Mouse (Mus musculus): ENCODE data around the gene Gm21188.
"Not testable (repeated sequence)": the region's sequence is repeated elsewhere in the genome, so short reads cannot be mapped to it uniquely, and the experiment has no call there.

The Gm21188 gene

DNA sequence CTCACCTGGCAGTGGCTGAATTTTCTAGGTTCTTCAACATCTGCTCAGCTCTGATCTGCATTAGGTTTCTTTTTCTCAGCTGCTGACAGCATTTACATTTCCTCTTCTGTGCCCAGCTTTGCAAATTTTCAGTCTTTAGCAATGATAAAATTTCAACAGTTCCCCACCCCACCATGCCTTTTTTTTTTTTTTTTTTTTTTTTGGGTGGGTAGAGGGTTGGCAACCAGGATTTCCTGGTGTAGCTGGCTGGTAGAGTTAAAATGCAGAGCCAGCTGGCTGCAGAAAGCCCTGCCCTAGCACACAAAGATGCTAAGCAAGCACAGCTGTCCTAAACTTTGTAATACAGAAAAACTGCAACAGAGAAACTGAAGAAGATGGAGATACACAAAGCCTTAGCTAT lies at the start of gene Gm21188:
Gene Gm21188 (minus strand): TSS at position 110 of the 400 bp plus-strand sequence.
- DNase-seq (ENCODE audit: low spot score): not testable (repeated sequence)

DNA sequence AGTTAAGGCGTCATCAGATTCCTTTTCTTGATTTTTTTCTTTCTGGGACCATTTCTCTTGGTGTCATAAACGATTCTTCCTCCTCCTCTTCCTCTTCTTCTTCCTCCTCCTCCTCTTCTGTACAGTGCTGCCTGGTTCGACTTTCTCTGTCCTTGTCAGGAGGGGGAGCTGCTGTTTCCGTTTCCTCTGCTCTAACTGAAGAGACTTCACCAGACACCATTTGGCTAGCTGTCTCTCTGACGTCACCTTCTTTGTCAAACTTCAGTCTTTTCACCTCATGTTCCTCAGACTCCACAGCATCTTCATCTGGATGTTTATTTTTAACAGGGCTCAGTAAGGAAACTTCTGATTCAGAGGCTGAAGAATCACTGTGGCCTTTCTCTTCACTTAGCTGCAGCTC lies 47.3 kb upstream of the Gm21188 start:
- DNase-seq (ENCODE audit: low spot score): not testable (repeated sequence)

DNA sequence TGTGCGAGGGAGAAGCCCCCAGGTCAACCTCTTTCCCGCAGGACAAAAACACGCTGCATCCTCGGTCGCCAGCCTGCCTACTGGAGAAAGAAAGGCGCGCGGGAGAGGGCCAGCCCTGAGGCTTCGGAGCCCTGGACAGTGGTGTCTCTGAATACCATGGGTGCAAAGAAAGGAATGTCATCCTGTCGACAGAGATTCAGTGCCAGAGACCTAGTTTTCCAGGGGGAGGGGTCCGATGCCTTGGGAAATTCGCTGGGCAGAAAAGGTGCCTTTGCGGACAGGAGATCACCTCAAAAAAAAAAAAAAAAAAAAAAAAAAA lies 44.9 kb upstream of the Gm21188 start:
- not testable (repeated sequence) for DNase-seq (ENCODE audit: low spot score)

DNA sequence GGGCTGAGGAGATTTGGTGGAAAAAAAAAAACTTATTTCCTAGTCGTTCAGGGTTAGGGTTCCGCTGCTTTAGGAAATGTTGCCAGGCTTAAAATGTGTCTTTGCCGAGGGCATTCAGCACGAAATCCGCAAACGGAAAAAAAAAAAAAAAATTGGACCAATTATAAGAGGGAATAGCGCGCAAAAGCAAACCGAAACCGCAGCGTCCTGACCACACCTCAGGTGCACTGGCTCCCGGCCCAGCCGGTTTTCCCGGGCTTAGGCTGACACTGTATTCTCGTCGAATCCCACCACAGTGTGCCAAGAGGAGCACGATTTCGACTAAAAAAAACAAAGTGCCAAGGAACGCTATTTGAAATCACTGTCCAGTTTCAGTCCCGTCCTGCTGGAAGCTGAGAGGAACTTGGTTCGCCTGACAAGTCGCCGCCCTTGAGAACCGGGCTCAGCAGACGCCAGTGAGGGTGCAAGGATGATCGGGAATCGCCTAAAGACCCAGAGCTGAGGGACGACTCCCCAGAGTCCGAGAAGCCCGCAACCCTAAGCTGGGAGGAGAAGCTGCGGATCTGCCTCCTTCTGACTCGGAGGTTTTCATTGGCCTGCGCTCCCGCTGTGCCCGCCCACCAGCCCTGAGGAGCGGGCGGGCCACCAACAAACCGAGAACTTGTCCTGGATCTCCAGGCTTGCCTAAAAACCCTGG lies 44.4 kb upstream of the Gm21188 start:
- DNase-seq (ENCODE audit: low spot score): not testable (repeated sequence)

DNA sequence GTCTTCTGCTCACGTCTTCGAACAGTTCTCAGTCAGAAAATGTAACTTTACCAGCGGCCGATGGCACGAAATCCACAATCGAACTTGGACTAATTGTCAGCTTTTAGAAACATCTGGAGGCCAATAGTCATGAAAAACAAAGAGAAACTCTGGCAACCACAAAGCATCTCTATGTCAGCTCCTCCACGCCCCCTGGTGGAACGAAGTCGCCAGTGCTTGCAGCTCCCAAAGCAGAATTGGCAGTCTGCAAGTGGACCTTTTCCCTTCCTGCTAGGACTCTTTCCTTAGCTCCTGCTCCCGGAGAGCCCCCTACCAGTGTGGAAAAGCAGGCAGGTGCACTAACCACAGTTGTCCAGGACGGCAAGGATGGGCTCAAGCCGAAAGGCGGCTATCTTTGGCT lies 41.0 kb upstream of the Gm21188 start:
- not testable (repeated sequence) for DNase-seq (ENCODE audit: low spot score)

DNA sequence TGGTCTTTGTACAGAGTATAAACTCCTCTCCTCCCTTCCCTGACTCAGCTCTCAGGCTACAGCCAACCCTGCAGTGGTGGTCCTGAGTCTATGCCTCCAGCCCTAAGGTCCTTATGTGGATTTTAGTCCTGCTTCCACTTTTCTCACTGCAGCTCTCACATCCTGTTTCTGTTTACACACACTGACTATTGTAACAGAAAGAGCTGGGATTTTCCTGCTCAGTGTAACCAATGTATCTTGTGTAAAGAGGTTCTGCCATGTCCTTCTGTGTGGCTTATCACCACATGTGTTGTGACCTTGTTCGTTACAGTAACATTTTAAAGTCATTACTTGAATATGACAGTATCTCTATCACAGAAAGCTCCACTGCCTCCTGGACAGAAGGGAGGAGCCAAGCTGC lies 27.6 kb upstream of the Gm21188 start:
- not testable (repeated sequence) for DNase-seq (ENCODE audit: low spot score)

DNA sequence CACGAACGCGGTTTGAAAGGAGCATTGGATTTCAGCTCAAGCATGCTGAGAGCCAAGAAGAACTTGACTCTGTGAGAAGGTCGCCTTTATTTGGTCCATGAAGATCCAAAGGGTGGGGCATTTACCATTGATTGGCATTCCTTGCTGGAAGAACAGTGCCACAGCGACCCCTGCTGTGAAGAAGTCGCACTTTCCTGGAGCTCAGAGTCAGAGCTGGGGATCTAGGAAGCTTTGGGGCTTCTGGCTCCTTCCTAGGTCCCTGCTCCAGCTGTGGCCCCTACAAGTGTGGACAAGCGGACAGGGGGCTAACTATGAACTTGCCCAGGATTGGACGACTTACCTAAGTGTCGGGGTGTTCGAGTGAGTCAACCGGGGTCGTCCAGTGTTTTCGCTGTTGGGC lies 18.9 kb upstream of the Gm21188 start:
- not testable (repeated sequence) for DNase-seq (ENCODE audit: low spot score)

DNA sequence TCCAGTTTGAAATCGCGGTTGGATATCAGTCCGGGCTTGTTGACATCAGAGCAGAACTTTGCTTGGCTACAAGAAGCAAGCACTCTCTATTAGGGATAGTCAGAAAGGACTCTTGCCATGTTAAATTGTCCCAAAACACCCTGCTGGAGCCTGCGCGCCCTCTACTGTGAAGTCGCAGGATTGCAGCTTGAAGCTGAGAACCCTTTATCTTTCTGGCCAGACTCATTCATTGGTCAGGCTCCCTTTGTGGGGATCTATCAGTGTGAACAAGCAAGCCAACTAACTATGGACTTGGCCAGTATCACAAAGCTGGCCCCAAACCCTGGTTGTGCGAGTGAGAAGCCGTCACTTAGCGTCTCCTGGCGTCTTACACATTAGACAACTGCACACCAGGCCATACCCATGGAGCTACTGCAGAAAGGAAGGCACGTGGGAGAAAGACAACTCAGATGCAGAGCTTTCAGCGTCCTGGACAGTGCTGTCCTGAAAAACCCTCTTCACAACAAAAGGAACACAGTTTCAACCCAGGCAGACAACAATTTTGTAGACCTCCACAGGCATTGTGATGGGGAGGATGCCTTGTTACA lies 18.1 kb upstream of the Gm21188 start:
- not testable (repeated sequence) for DNase-seq (ENCODE audit: low spot score)

DNA sequence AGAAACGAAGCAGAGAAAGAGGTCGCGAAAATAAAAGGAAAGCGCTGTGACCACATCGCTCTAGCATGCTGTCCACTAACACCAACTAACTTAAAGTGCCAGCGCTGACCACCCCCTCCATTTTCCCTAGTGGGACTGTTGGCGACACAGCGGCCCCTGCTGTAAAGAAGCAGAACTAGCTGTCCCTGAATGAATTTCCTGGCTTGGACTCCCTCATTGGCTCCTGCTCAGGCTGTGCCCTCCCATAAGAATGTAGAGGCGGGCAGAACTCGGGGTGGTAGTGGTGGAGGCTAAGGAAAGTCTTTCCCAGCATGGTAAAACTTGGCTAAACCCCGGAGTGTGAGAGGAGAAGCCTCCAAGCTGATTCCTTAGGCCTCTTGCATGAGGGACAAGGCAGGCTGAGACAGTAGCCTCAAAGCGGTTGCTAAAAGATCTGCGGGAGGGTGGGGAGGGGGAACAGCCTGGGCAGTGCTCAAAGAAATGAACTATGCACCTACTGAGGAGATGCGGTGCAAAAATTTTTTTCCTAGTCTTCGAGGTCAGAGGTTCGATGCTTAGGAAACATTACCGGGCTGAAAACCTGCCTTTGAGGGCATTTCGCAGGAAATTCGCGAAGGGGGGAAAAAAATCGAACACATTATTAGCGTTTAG lies 11.6 kb upstream of the Gm21188 start:
- DNase-seq (ENCODE audit: low spot score): not testable (repeated sequence)

DNA sequence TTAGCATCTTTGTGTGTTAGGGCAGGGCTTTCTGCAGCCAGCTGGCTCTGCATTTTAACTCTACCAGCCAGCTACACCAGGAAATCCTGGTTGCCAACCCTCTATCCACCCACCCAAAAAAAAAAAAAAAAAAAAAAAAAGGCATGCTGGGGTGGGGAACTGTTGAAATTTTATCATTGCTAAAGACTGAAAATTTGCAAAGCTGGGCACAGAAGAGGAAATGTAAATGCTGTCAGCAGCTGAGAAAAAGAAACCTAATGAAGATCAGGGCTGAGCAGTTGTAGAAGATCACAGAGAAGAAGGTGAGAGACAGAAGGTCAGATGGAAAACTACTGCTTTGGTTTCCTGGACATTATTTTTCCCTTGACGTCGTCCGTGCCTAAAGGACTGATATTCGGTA lies 10.9 kb upstream of the Gm21188 start:
- DNase-seq (ENCODE audit: low spot score): not testable (repeated sequence)

DNA sequence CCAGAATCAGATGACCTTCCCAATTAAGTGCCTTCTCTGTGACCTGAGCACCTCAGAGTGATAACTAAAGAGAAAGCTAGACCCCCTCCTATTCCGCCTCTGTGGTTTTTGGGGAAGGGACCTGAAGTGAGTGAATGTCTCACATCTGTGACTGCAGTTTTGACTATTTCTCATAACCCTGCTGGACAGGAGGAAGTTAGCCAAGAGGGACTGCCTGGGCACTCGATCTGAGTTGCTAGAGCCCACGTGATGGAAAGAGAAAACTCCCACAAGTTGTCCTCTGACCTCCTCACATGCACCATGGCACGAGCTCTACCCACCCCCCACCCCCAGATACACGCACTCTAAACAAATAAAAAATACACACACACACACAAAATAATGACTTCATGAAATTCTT lies 3.4 kb downstream of the Gm21188 start:
- DNase-seq (ENCODE audit: low spot score): not testable (repeated sequence)

DNA sequence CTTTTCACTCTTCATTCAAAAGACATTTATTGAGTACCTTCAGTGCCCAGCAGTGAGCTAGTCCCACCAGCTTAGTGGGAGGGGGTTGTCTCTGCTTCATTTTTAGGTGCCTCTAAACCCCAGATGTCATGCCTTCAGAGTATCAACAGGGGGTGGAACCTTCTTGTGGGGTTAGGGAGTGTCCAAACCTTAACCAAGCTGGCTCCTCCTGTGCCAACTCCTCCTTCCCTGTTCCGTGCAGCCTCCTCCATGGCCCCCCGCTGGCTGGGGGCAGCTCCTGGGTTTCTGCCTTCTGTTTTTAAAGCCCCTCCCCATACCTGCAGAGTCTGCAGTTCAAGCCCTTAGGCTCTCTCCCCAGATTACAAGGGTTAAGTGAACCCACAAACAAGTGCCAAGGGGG lies 3.8 kb downstream of the Gm21188 start:
- DNase-seq (ENCODE audit: low spot score): not testable (repeated sequence)

DNA sequence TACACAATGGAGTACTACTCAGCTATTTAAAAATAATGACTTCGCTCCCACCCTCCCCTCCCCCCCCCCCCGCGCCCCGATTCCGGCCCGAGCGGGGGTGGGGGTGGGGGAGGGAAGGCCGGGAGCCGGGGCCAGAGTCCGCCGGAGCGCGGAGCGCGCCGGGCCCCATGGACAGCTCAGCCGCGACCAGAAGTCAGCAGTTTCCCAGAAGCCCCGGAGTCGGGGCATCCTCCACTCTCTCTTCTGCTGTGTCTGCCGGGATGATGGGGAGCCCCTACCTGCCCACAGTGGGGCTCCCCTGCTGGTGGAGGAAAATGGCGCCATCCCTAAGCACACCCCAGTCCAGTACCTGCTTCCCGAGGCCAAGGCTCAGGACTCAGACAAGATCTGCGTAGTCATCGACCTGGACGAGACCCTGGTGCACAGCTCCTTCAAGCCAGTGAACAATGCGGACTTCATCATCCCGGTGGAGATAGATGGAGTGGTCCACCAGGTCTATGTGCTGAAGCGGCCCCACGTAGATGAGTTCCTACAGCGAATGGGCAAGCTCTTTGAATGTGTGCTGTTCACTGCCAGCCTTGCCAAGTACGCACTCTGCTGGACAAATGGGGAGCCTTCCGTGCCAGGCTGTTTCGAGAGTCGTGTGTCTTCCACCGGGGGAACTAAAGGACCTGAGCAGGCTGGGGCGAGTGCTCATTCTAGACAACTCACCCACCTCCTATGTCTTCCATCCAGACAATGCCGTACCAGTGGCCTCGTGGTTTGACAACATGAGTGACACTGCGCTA lies 5.4 kb downstream of the Gm21188 start:
- not testable (repeated sequence) for DNase-seq (ENCODE audit: low spot score)

DNA sequence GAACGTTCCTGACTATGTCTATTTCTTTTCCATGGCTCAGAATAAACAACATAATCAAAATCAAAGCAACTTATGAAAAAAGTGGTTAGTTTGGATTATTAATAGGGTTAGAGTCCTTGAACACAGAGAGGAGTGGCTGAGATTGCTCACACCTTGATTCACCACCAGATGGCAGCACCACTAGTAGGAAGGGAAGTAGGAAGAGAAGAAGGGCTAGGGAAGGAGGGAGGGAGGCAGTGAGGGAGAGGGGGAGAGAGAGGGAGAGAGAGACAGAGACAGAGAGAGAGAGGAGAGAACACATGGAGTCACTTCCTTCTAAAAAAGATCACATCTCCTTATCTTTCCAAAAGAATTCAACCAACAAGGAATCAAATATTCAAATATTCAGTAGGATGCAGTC lies 10.8 kb downstream of the Gm21188 start:
- DNase-seq (ENCODE audit: low spot score): peak; percentile 52

DNA sequence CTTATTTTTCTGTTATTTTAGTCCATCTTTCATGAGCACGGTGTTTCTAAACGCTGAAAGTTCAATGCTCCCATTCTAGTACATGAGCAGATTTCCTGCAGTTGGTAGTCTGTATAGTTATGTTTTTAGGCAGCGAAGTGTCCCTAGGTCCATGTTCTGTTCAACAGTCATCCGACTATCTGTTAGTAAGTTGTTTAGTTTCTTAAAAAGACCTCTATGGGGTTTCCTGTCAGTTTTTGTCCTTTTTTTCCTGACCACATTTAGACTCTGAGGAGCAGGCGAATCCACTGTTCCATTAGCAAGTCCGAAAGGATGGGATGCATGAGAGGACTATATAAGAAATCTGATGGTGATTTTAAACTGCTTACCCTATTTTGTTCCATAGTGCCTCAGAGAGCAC lies 14.1 kb downstream of the Gm21188 start:
- peak; percentile 4 for DNase-seq (ENCODE audit: low spot score)

DNA sequence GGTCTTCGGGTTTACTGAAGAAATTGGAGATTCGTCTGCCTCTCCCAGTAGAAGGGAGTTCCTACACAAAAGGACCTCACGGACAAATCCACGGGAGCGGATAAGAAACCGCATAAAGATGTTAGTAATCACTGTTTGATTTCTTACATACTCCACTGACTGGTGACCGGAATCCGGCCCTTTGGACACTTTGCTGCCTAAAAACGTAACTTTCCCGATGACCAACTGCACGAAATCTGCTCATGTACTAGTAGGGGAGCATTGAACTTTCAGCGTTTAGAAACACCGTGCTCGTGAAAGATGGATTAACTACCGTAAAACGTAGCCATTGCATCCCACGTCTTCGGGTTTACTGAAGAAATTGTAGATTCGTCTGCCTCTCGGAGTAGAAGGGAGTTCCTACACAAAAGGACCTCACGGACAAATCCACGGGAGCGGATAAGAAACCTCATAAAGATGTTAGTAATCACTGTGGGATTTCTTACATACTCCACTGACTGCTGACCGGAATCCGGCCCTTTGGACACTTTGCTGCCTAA lies 15.3 kb downstream of the Gm21188 start:
- DNase-seq (ENCODE audit: low spot score): peak; percentile 3

DNA sequence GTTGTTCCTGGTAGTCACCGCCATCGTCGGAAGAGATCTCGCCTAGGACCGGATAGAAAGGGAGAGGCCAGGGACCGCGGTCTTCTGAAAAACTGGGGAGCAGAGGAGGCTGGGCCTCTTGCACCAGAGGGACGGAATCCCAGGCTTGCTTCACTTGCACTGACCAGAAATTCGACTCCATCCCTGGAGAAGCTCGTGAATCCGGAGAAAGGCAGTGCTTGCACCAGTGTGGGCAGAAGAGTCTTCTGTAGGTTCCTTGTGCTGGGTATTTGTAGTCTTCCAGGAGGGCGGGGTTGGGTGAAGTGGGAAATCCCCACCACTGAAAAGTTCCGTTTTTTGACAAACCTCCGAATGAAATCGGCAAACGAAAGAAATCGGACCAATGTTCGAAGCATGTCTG lies 16.8 kb downstream of the Gm21188 start:
- DNase-seq (ENCODE audit: low spot score): not testable (repeated sequence)

DNA sequence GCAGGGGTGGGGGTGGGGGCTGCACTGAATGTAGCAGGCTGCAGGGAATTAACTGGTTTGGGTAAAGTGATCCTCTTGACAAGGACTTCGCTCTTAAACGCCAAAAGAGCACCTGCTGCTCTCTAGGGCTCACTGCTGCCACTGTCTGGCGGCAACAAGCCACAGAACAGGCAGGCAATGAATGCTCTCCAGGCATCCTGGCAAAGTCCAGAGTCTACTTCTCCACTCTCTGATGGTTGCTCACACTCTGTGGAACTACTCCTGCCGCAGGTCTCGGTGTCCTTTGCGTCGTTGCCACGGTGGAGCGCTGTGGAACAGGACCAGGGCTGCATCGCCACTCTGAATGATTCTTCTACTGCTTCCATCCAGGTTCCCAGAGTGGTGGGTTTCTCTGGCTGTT lies 17.4 kb downstream of the Gm21188 start:
- DNase-seq (ENCODE audit: low spot score): not testable (repeated sequence)

DNA sequence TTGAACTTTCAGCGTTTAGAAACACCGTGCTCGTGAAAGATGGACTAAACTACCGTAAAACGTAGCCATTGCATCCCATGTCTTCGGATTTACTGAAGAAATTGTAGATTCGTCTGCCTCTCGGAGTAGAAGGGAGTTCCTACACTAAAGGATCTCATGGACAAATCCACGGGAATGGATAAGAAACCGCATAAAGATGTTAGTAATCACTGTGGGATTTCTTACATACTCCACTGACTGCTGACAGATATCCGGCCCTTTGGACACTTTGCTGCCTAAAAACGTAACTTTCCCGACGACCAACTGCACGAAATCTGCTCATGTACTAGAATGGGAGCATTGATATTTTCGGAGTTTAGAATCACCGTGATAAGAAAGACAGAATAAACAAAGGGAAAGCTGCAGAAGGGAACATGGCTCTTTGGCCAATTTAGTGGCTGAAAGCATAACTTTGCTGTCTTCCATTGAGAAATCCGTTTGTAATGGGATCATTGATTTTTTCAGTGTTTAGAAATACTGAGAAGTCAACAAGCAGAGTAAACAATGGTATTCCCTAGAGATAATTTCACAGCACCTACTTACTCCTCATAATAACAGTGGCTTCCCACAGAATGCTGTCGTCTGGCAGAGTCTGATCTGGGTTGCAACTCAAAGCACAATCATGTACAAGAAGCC lies 18.3 kb downstream of the Gm21188 start:
- peak; percentile 2 for DNase-seq (ENCODE audit: low spot score)

DNA sequence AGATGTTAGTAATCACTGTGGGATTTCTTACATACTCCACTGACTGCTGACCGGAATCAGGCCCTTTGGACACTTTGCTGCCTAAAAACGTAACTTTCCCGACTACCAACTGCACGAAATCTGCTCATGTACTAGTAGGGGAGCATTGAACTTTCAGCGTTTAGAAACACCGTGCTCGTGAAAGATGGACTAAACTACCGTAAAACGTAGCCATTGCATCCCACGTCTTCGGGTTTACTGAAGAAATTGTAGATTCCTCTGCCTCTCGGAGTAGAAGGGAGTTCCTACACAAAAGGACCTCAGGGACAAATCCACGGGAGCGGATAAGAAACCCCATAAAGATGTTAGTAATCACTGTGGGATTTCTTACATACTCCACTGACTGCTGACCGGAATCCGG lies 20.3 kb downstream of the Gm21188 start:
- DNase-seq (ENCODE audit: low spot score): not testable (repeated sequence)

DNA sequence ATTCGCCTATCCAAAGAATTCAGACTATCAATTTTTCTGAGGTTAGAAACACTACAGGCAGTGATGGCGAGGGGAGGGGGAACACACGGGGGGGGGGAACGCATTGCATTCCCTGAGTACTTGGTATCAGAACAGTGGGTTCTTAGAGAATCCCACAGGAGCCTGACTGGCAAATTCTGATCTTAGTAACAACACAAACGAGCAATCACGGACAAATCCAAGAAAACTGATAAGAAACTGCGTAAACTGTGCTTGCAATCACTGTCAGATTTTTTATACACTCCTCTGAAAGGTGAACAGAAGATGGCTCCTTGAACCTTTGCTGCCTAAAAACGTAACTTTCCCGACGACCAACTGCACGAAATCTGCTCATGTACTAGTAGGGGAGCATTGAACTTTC lies 24.6 kb downstream of the Gm21188 start:
- not testable (repeated sequence) for DNase-seq (ENCODE audit: low spot score)

DNA sequence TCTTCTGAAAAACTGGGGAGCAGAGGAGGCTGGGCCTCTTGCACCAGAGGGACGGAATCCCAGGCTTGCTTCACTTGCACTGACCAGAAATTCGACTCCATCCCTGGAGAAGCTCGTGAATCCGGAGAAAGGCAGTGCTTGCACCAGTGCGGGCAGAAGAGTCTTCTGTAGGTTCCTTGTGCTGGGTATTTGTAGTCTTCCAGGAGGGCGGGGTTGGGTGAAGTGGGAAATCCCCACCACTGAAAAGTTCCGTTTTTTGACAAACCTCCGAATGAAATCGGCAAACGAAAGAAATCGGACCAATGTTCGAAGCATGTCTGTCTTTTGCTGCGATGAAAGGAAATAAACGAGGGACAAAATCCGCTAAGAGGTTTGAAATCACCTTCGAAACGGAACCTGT lies 25.1 kb downstream of the Gm21188 start, which contains the start of gene Gm36079:
Gene Gm36079 (minus strand): TSS at position 101 of the 400 bp plus-strand sequence.
- DNase-seq (ENCODE audit: low spot score): not testable (repeated sequence)
